Mouse (Mus musculus) cortical plate, adult 2 months (tissue): ENCODE measurements around the gene Mbnl2.

Experiments
- CTCF ChIP-seq: fragments of 200-500 bp; IDR thresholded peaks from 2 replicates; pipeline ENCODE4 v1.5.1; 2011; ENCODE audit warnings: mild to moderate bottlenecking, control low read depth, low read length; ENCODE audit not compliant: insufficient read depth; ENCODE audit errors: extremely low read depth
- POLR2A ChIP-seq: fragments of 200-500 bp; IDR thresholded peaks from 2 replicates; pipeline ENCODE4 v1.6.1; 2011; ENCODE audit warnings: mild to moderate bottlenecking, low read length, control low read depth; ENCODE audit not compliant: insufficient read depth; ENCODE audit errors: extremely low read depth

- no peak for TF ChIP-seq CTCF
- no peak for TF ChIP-seq POLR2A
These were observed 5.4 kb upstream of the Mbnl2 start for GRCm38 (mm10) chr14:120270031-120270430.
